Mouse (Mus musculus) kidney, postnatal 25 days (tissue): Measurements from ENCODE around the gene Adamts5.
A peak's percentile ranks its signal among the peaks of the same experiment; 100 is the strongest.

Experiments used
- DNase-seq, 2 experiments: peaks; one replicate each; pipeline ENCODE4 v3.0.0; 2021; ENCODE audit warnings: mixed read lengths in 2 of 2

Adamts5 gene

GRCm38 (mm10) chr16:85901581-85901910, at the start of gene Adamts5:
TSS of gene Adamts5 (minus strand) at chr16:85901828.
- DNase-seq = peak in 1 of 2 experiments; percentile 47

GRCm38 (mm10) chr16:85950356-85950755, 48.7 kb upstream of the Adamts5 start:
- no peak for DNase-seq

GRCm38 (mm10) chr16:85926004-85926403, 24.4 kb upstream of the Adamts5 start:
- DNase-seq = no peak

GRCm38 (mm10) chr16:85922454-85922853, 20.8 kb upstream of the Adamts5 start:
- no peak for DNase-seq

GRCm38 (mm10) chr16:85920122-85920521, 18.5 kb upstream of the Adamts5 start:
- no peak for DNase-seq

GRCm38 (mm10) chr16:85900702-85901580, 687 bp downstream of the Adamts5 start:
- peak; percentile 63 to 65 for DNase-seq

- peak; percentile 30 to 54 for DNase-seq
These were observed 1.6 kb downstream of the Adamts5 start for GRCm38 (mm10) chr16:85899790-85900587.

- DNase-seq = peak; percentile 57 to 59
These were observed 2.3 kb downstream of the Adamts5 start for GRCm38 (mm10) chr16:85899301-85899721.

- DNase-seq = no peak
These were observed 2.8 kb downstream of the Adamts5 start for GRCm38 (mm10) chr16:85898816-85899215.

- DNase-seq = peak; percentile 31 to 55
These were observed 3.2 kb downstream of the Adamts5 start for GRCm38 (mm10) chr16:85898391-85898790.

GRCm38 (mm10) chr16:85897854-85898253, 3.8 kb downstream of the Adamts5 start:
- DNase-seq = no peak

- no peak for DNase-seq
These were observed 5.7 kb downstream of the Adamts5 start for GRCm38 (mm10) chr16:85895948-85896347.

GRCm38 (mm10) chr16:85889778-85890177, 11.8 kb downstream of the Adamts5 start:
- DNase-seq = no peak

GRCm38 (mm10) chr16:85887289-85888051, 14.2 kb downstream of the Adamts5 start:
- no peak for DNase-seq

GRCm38 (mm10) chr16:85879075-85879474, 22.6 kb downstream of the Adamts5 start:
- DNase-seq = no peak

GRCm38 (mm10) chr16:85874141-85874540, 27.5 kb downstream of the Adamts5 start:
- no peak for DNase-seq

- no peak for DNase-seq
These were observed 29.7 kb downstream of the Adamts5 start for GRCm38 (mm10) chr16:85871971-85872370.

- DNase-seq = no peak
These were observed 30.4 kb downstream of the Adamts5 start for GRCm38 (mm10) chr16:85871248-85871647.

- no peak for DNase-seq
These were observed 36.8 kb downstream of the Adamts5 start for GRCm38 (mm10) chr16:85864691-85865389.

- DNase-seq = no peak
These were observed 47.1 kb downstream of the Adamts5 start for GRCm38 (mm10) chr16:85854505-85854904.

GRCm38 (mm10) chr16:85827066-85827465, 74.6 kb downstream of the Adamts5 start:
- DNase-seq = no peak

GRCm38 (mm10) chr16:85822330-85822916, 79.2 kb downstream of the Adamts5 start:
- no peak for DNase-seq
